Mouse (Mus musculus): ENCODE measurements around the gene Ica1. TPM values are rescaled to one million over a fixed set of nuclear protein-coding genes. Genes with fewer than 3 reads are reported as not detected.

Ica1 gene
- polyA plus RNA-seq, 1 experiment from 2014 or later: 50.6 TPM

GRCm38 (mm10) chr6:8686678-8687580, 91.4 kb downstream of the Ica1 start:
- no peak for ATAC-seq
- TF ChIP-seq EP300 (IDR thresholded peaks at IDR 0.05) (no peak), CTCF (IDR thresholded peaks at IDR 0.05) (no peak)
- Histone ChIP-seq H3K4me1 (ENCODE audit: insufficient read depth, low read depth, low read length) (no peaks in the 10 kb centered on the region), H3K4me3 (ENCODE audit: low read depth, low read length) (no peak overlapping the region), H3K4me2 (replicated peaks; ENCODE audit: low read depth, low read length) (no peak overlapping the region), H3K36me3 (ENCODE audit: insufficient read depth, low read length) (no peaks in the 10 kb centered on the region), H3K9ac (replicated peaks; ENCODE audit: low read depth) (no peak overlapping the region), H3K27me3 (replicated peaks; ENCODE audit: insufficient read depth, low read length) (no peaks in the 10 kb centered on the region), H3K9me3 (ENCODE audit: low read length) (no peaks in the 10 kb centered on the region), H3K27ac (ENCODE audit: low read length) (no peak overlapping the region)
- 74% methylated on average over 14 of the region's 14 CpGs for WGBS
- DNase-seq (ENCODE audit: low spot score): peak; percentile 18

- ATAC-seq (no peak), DNase-seq (ENCODE audit: low spot score) (no peak)
- Histone ChIP-seq H3K27ac (ENCODE audit: low read length) (no peak overlapping the region), H3K27me3 (replicated peaks; ENCODE audit: insufficient read depth, low read length) (no peaks in the 10 kb centered on the region), H3K9me3 (ENCODE audit: low read length) (no peaks in the 10 kb centered on the region), H3K4me2 (replicated peaks; ENCODE audit: low read depth, low read length) (no peak overlapping the region), H3K4me1 (ENCODE audit: insufficient read depth, low read depth, low read length) (no peaks in the 10 kb centered on the region), H3K36me3 (ENCODE audit: insufficient read depth, low read length) (no peaks in the 10 kb centered on the region), H3K9ac (replicated peaks; ENCODE audit: low read depth) (no peak overlapping the region), H3K4me3 (ENCODE audit: low read depth, low read length) (no peak overlapping the region)
- TF ChIP-seq CTCF (IDR thresholded peaks at IDR 0.05): no peak
- no peak for TF ChIP-seq EP300 (IDR thresholded peaks at IDR 0.05)
- 76% methylated on average over 10 of the region's 10 CpGs for WGBS
Measured at GRCm38 (mm10) chr6:8683379-8683778, 94.9 kb downstream of the Ica1 start.

GRCm38 (mm10) chr6:8680931-8681330, 97.4 kb downstream of the Ica1 start:
- Histone ChIP-seq H3K27me3 (replicated peaks; ENCODE audit: insufficient read depth, low read length) (no peaks in the 10 kb centered on the region), H3K4me3 (ENCODE audit: low read depth, low read length) (no peak overlapping the region), H3K9ac (replicated peaks; ENCODE audit: low read depth) (no peak overlapping the region), H3K27ac (ENCODE audit: low read length) (no peak overlapping the region), H3K36me3 (ENCODE audit: insufficient read depth, low read length) (no peaks in the 10 kb centered on the region), H3K4me1 (ENCODE audit: insufficient read depth, low read depth, low read length) (no peaks in the 10 kb centered on the region), H3K9me3 (ENCODE audit: low read length) (no peaks in the 10 kb centered on the region), H3K4me2 (replicated peaks; ENCODE audit: low read depth, low read length) (no peak overlapping the region)
- TF ChIP-seq CTCF (IDR thresholded peaks at IDR 0.05): no peak
- TF ChIP-seq EP300 (IDR thresholded peaks at IDR 0.05): no peak
- DNase-seq (ENCODE audit: low spot score) (no peak), ATAC-seq (no peak)
- WGBS: 87% methylated on average over 8 of the region's 8 CpGs

- Histone ChIP-seq H3K27ac (ENCODE audit: low read length) (no peak overlapping the region), H3K4me3 (ENCODE audit: low read depth, low read length) (no peak overlapping the region), H3K4me1 (ENCODE audit: insufficient read depth, low read depth, low read length) (no peaks in the 10 kb centered on the region), H3K27me3 (replicated peaks; ENCODE audit: insufficient read depth, low read length) (no peaks in the 10 kb centered on the region), H3K9ac (replicated peaks; ENCODE audit: low read depth) (no peak overlapping the region), H3K36me3 (ENCODE audit: insufficient read depth, low read length) (no peaks in the 10 kb centered on the region), H3K9me3 (ENCODE audit: low read length) (no peaks in the 10 kb centered on the region), H3K4me2 (replicated peaks; ENCODE audit: low read depth, low read length) (no peak overlapping the region)
- WGBS: 80% methylated on average over 4 of the region's 4 CpGs
- TF ChIP-seq EP300 (IDR thresholded peaks at IDR 0.05) (no peak), CTCF (IDR thresholded peaks at IDR 0.05) (no peak)
- DNase-seq (ENCODE audit: low spot score): no peak
- ATAC-seq: no peak
Measured at GRCm38 (mm10) chr6:8673013-8673412, 105.3 kb downstream of the Ica1 start.

- Histone ChIP-seq H3K9me3 (ENCODE audit: low read length) (no peaks in the 10 kb centered on the region), H3K4me1 (ENCODE audit: insufficient read depth, low read depth, low read length) (no peaks in the 10 kb centered on the region), H3K4me3 (ENCODE audit: low read depth, low read length) (no peak overlapping the region), H3K36me3 (ENCODE audit: insufficient read depth, low read length) (no peaks in the 10 kb centered on the region), H3K27me3 (replicated peaks; ENCODE audit: insufficient read depth, low read length) (no peaks in the 10 kb centered on the region), H3K4me2 (replicated peaks; ENCODE audit: low read depth, low read length) (no peak overlapping the region), H3K27ac (ENCODE audit: low read length) (no peak overlapping the region), H3K9ac (replicated peaks; ENCODE audit: low read depth) (no peak overlapping the region)
- WGBS: 85% methylated on average over 4 of the region's 4 CpGs
- no peak for ATAC-seq
- no peak for TF ChIP-seq CTCF (IDR thresholded peaks at IDR 0.05)
- TF ChIP-seq EP300 (IDR thresholded peaks at IDR 0.05): no peak
- no peak for DNase-seq (ENCODE audit: low spot score)
Measured at GRCm38 (mm10) chr6:8669343-8669742, 108.9 kb downstream of the Ica1 start.

- Histone ChIP-seq H3K36me3 (ENCODE audit: insufficient read depth, low read length) (no peaks in the 10 kb centered on the region), H3K27ac (ENCODE audit: low read length) (no peak overlapping the region), H3K4me2 (replicated peaks; ENCODE audit: low read depth, low read length) (no peak overlapping the region), H3K9ac (replicated peaks; ENCODE audit: low read depth) (no peak overlapping the region), H3K9me3 (ENCODE audit: low read length) (no peaks in the 10 kb centered on the region), H3K27me3 (replicated peaks; ENCODE audit: insufficient read depth, low read length) (no peaks in the 10 kb centered on the region), H3K4me1 (ENCODE audit: insufficient read depth, low read depth, low read length) (no peaks in the 10 kb centered on the region), H3K4me3 (ENCODE audit: low read depth, low read length) (no peak overlapping the region)
- no peak for TF ChIP-seq EP300 (IDR thresholded peaks at IDR 0.05)
- TF ChIP-seq CTCF (IDR thresholded peaks at IDR 0.05): no peak
- DNase-seq (ENCODE audit: low spot score) (no peak), ATAC-seq (no peak)
- 72% methylated on average over 6 of the region's 6 CpGs for WGBS
Measured at GRCm38 (mm10) chr6:8668013-8668811, 110.1 kb downstream of the Ica1 start.
